Mouse (Mus musculus) brain, embryonic 14.5 days (tissue): Measurements from ENCODE around the gene Shank3.

Source experiments
- CTCF ChIP-seq: fragments of 200-500 bp; IDR thresholded peaks from 2 replicates; pipeline ENCODE4 v1.5.1; 2012; ENCODE audit warnings: inconsistent platforms, mild to moderate bottlenecking, moderate library complexity, borderline replicate concordance; ENCODE audit not compliant: insufficient read depth, insufficient read length; ENCODE audit errors: extremely low read depth
- POLR2A ChIP-seq: fragments of 200-500 bp; IDR thresholded peaks from 2 replicates; pipeline ENCODE4 v1.6.1; 2012; ENCODE audit warnings: mild to moderate bottlenecking, inconsistent platforms, borderline replicate concordance; ENCODE audit not compliant: poor library complexity, insufficient read depth, insufficient read length, severe bottlenecking; ENCODE audit errors: extremely low read depth

DNA sequence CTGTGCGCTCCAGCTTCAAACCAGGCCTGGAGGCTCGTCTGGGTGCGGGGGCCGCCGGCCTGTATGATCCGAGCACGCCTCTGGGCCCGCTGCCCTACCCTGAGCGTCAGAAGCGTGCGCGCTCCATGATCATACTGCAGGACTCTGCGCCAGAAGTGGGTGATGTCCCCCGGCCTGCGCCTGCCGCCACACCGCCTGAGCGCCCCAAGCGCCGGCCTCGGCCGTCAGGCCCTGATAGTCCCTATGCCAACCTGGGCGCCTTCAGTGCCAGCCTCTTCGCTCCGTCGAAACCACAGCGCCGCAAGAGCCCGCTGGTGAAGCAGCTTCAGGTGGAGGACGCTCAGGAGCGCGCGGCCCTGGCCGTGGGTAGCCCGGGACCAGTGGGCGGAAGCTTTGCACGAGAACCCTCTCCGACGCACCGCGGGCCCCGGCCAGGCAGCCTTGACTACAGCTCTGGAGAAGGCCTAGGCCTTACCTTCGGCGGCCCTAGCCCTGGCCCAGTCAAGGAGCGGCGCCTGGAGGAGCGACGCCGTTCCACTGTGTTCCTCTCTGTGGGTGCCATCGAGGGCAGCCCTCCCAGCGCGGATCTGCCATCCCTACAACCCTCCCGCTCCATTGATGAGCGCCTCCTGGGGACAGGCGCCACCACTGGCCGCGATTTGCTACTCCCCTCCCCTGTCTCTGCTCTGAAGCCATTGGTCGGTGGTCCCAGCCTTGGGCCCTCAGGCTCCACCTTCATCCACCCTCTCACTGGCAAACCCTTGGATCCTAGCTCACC, 48.6 kb downstream of the Shank3 start:
- TF ChIP-seq CTCF (peak; percentile 29; the same call in 1 of the 2 replicates), POLR2A (no peak)
